Mouse (Mus musculus): ENCODE measurements around the gene B430218F22Rik. TPM values are rescaled to one million over a fixed set of nuclear protein-coding genes. Genes with fewer than 3 reads are reported as not detected.
"Not testable (repeated sequence)": the region's sequence is repeated elsewhere in the genome, so short reads cannot be mapped to it uniquely, and the experiment has no call there.

Gene B430218F22Rik
- total and polyA plus RNA-seq, 2 experiments from 2014 or later = 1.1 TPM; not detected in 1

GRCm38 (mm10) chr13:118372871-118373270 is 13.6 kb upstream of the B430218F22Rik start:
- Histone ChIP-seq H3K9ac (replicated peaks; ENCODE audit: low read depth, low read length) (no peak overlapping the region), H3K27ac (ENCODE audit: low read depth) (no peak overlapping the region), H3K4me2 (ENCODE audit: low read depth, low read length) (no peak overlapping the region), H3K27me3 (ENCODE audit: control insufficient read depth, insufficient read depth, low read length) (no peaks in the 10 kb centered on the region), H3K4me1 (ENCODE audit: control insufficient read depth, insufficient read depth) (no peaks in the 10 kb centered on the region), H3K4me3 (ENCODE audit: low read depth, low read length) (no peak overlapping the region), H3K9me3 (replicated peaks; ENCODE audit: control insufficient read depth, low read length) (no peaks in the 10 kb centered on the region), H3K36me3 (replicated peaks; ENCODE audit: control insufficient read depth, insufficient read depth, low read length) (peaks cover 11% of the 10 kb centered on the region; the same call in 1 of the 2 replicates)
- DNase-seq (ENCODE audit: low spot score) (no peak), ATAC-seq (ENCODE audit: insufficient read depth, low read depth) (no peak)
- TF ChIP-seq EP300 (IDR thresholded peaks at IDR 0.05; ENCODE audit: low read depth) (no peak), CTCF (IDR thresholded peaks at IDR 0.05; ENCODE audit: low read depth) (no peak)
- WGBS = 37% methylated on average over 4 of the region's 4 CpGs

- H3K27ac ChIP-seq (ENCODE audit: low read depth) = no peak overlapping the region
- peaks cover 48% of the 10 kb centered on the region for H3K36me3 ChIP-seq (replicated peaks; ENCODE audit: control insufficient read depth, insufficient read depth, low read length)
- no peaks in the 10 kb centered on the region for H3K9me3 ChIP-seq (replicated peaks; ENCODE audit: control insufficient read depth, low read length)
- WGBS = 77% methylated on average over 1 of the region's 1 CpGs
- no peaks in the 10 kb centered on the region for H3K4me1 ChIP-seq (ENCODE audit: control insufficient read depth, insufficient read depth)
- H3K4me2 ChIP-seq (ENCODE audit: low read depth, low read length) = no peak overlapping the region
- peak; percentile 14 for DNase-seq (ENCODE audit: low spot score)
- H3K9ac ChIP-seq (replicated peaks; ENCODE audit: low read depth, low read length) = no peak overlapping the region
- TF ChIP-seq EP300 (IDR thresholded peaks at IDR 0.05; ENCODE audit: low read depth) = no peak
- TF ChIP-seq CTCF (IDR thresholded peaks at IDR 0.05; ENCODE audit: low read depth) = peak; percentile 80
- no peaks in the 10 kb centered on the region for H3K27me3 ChIP-seq (ENCODE audit: control insufficient read depth, insufficient read depth, low read length)
- no peak for ATAC-seq (ENCODE audit: insufficient read depth, low read depth)
- H3K4me3 ChIP-seq (ENCODE audit: low read depth, low read length) = no peak overlapping the region
Observed at GRCm38 (mm10) chr13:118379155-118379554, 7.3 kb upstream of the B430218F22Rik start.

GRCm38 (mm10) chr13:118380381-118380780 is 6.0 kb upstream of the B430218F22Rik start:
- no peak for DNase-seq (ENCODE audit: low spot score)
- H3K4me1 ChIP-seq (ENCODE audit: control insufficient read depth, insufficient read depth) = no peaks in the 10 kb centered on the region
- H3K9ac ChIP-seq (replicated peaks; ENCODE audit: low read depth, low read length) = no peak overlapping the region
- H3K27ac ChIP-seq (ENCODE audit: low read depth) = no peak overlapping the region
- 67% methylated on average over 10 of the region's 10 CpGs for WGBS
- H3K27me3 ChIP-seq (ENCODE audit: control insufficient read depth, insufficient read depth, low read length) = no peaks in the 10 kb centered on the region
- no peak overlapping the region for H3K4me3 ChIP-seq (ENCODE audit: low read depth, low read length)
- H3K36me3 ChIP-seq (replicated peaks; ENCODE audit: control insufficient read depth, insufficient read depth, low read length) = peaks cover 55% of the 10 kb centered on the region
- TF ChIP-seq EP300 (IDR thresholded peaks at IDR 0.05; ENCODE audit: low read depth) (no peak), CTCF (IDR thresholded peaks at IDR 0.05; ENCODE audit: low read depth) (no peak)
- H3K4me2 ChIP-seq (ENCODE audit: low read depth, low read length) = no peak overlapping the region
- H3K9me3 ChIP-seq (replicated peaks; ENCODE audit: control insufficient read depth, low read length) = no peaks in the 10 kb centered on the region
- ATAC-seq (ENCODE audit: insufficient read depth, low read depth) = no peak

GRCm38 (mm10) chr13:118387448-118387801 is 995 bp downstream of the B430218F22Rik start:
- H3K4me1 ChIP-seq (ENCODE audit: control insufficient read depth, insufficient read depth); H3K27me3 ChIP-seq (ENCODE audit: control insufficient read depth, insufficient read depth, low read length); H3K9me3 ChIP-seq (replicated peaks; ENCODE audit: control insufficient read depth, low read length); H3K9ac ChIP-seq (replicated peaks; ENCODE audit: low read depth, low read length); H3K27ac ChIP-seq (ENCODE audit: low read depth); DNase-seq (ENCODE audit: low spot score): not testable (repeated sequence)
- Histone ChIP-seq H3K4me3 (ENCODE audit: low read depth, low read length) (peak overlapping the region; percentile 88), H3K4me2 (ENCODE audit: low read depth, low read length) (peak overlapping the region; percentile 53), H3K36me3 (replicated peaks; ENCODE audit: control insufficient read depth, insufficient read depth, low read length) (peaks cover 23% of the 10 kb centered on the region)
- 0 out of 2 replicates have a peak, but pooled peaks have one; percentile 6 for ATAC-seq (ENCODE audit: insufficient read depth, low read depth)
- 8% methylated on average over 10 of the region's 10 CpGs for WGBS

GRCm38 (mm10) chr13:118395803-118396202 is 9.4 kb downstream of the B430218F22Rik start:
- TF ChIP-seq EP300 (IDR thresholded peaks at IDR 0.05; ENCODE audit: low read depth) = no peak
- TF ChIP-seq CTCF (IDR thresholded peaks at IDR 0.05; ENCODE audit: low read depth) = no peak
- Histone ChIP-seq H3K36me3 (replicated peaks; ENCODE audit: control insufficient read depth, insufficient read depth, low read length) (no peaks in the 10 kb centered on the region), H3K27me3 (ENCODE audit: control insufficient read depth, insufficient read depth, low read length) (no peaks in the 10 kb centered on the region), H3K4me3 (ENCODE audit: low read depth, low read length) (no peak overlapping the region), H3K27ac (ENCODE audit: low read depth) (no peak overlapping the region), H3K4me2 (ENCODE audit: low read depth, low read length) (no peak overlapping the region), H3K9me3 (replicated peaks; ENCODE audit: control insufficient read depth, low read length) (no peaks in the 10 kb centered on the region), H3K9ac (replicated peaks; ENCODE audit: low read depth, low read length) (no peak overlapping the region), H3K4me1 (ENCODE audit: control insufficient read depth, insufficient read depth) (no peaks in the 10 kb centered on the region)
- 61% methylated on average over 3 of the region's 3 CpGs for WGBS
- ATAC-seq (ENCODE audit: insufficient read depth, low read depth) = no peak
- no peak for DNase-seq (ENCODE audit: low spot score)

- H3K4me1 ChIP-seq (ENCODE audit: control insufficient read depth, insufficient read depth) = no peaks in the 10 kb centered on the region
- ATAC-seq (ENCODE audit: insufficient read depth, low read depth) = no peak
- H3K9ac ChIP-seq (replicated peaks; ENCODE audit: low read depth, low read length) = no peak overlapping the region
Observed at GRCm38 (mm10) chr13:118400340-118400739, 13.9 kb downstream of the B430218F22Rik start.

More at GRCm38 (mm10) chr13:118400340-118400739, 13.9 kb downstream of the B430218F22Rik start:
- Histone ChIP-seq H3K9me3 (replicated peaks; ENCODE audit: control insufficient read depth, low read length) (no peaks in the 10 kb centered on the region), H3K27me3 (ENCODE audit: control insufficient read depth, insufficient read depth, low read length) (no peaks in the 10 kb centered on the region), H3K36me3 (replicated peaks; ENCODE audit: control insufficient read depth, insufficient read depth, low read length) (no peaks in the 10 kb centered on the region), H3K27ac (ENCODE audit: low read depth) (no peak overlapping the region), H3K4me3 (ENCODE audit: low read depth, low read length) (no peak overlapping the region), H3K4me2 (ENCODE audit: low read depth, low read length) (no peak overlapping the region)
- no peak for DNase-seq (ENCODE audit: low spot score)
- TF ChIP-seq CTCF (IDR thresholded peaks at IDR 0.05; ENCODE audit: low read depth) (no peak), EP300 (IDR thresholded peaks at IDR 0.05; ENCODE audit: low read depth) (no peak)
- WGBS = 54% methylated on average over 6 of the region's 6 CpGs

Data from heart, postnatal 0 days (tissue).